Mouse (Mus musculus): ENCODE measurements around the gene Rapgef6.

The Rapgef6 gene

GRCm38 (mm10) chr11:54695951-54696350, 173.3 kb downstream of the Rapgef6 start:
- DNase-seq = no peak

- DNase-seq = no peak
These were observed 175.0 kb downstream of the Rapgef6 start for GRCm38 (mm10) chr11:54697611-54698010.

- no peak for DNase-seq
These were observed 176.0 kb downstream of the Rapgef6 start for GRCm38 (mm10) chr11:54698636-54699035.

- DNase-seq = no peak
These were observed 177.3 kb downstream of the Rapgef6 start for GRCm38 (mm10) chr11:54699972-54700371.

- DNase-seq = no peak
These were observed 179.2 kb downstream of the Rapgef6 start for GRCm38 (mm10) chr11:54701848-54702247.

GRCm38 (mm10) chr11:54703306-54703705, 180.7 kb downstream of the Rapgef6 start:
- peak; percentile 60 for DNase-seq

- no peak for DNase-seq
These were observed 185.5 kb downstream of the Rapgef6 start for GRCm38 (mm10) chr11:54708153-54708552.

GRCm38 (mm10) chr11:54709645-54710044, 187.0 kb downstream of the Rapgef6 start:
- DNase-seq = no peak

GRCm38 (mm10) chr11:54710512-54711293, 188.1 kb downstream of the Rapgef6 start:
- no peak for DNase-seq

- DNase-seq = no peak
These were observed 190.2 kb downstream of the Rapgef6 start for GRCm38 (mm10) chr11:54712849-54713248.

- no peak for DNase-seq
These were observed 195.2 kb downstream of the Rapgef6 start for GRCm38 (mm10) chr11:54717893-54718292.

- DNase-seq = no peak
These were observed 196.0 kb downstream of the Rapgef6 start for GRCm38 (mm10) chr11:54718601-54719000.

GRCm38 (mm10) chr11:54722057-54722456, 199.4 kb downstream of the Rapgef6 start:
- DNase-seq = no peak

- no peak for DNase-seq
These were observed 201.8 kb downstream of the Rapgef6 start for GRCm38 (mm10) chr11:54724353-54725034.

- no peak for DNase-seq
These were observed 204.0 kb downstream of the Rapgef6 start for GRCm38 (mm10) chr11:54726571-54727062.

- DNase-seq = no peak
These were observed 204.8 kb downstream of the Rapgef6 start for GRCm38 (mm10) chr11:54727327-54727901.

GRCm38 (mm10) chr11:54728371-54728770, 205.7 kb downstream of the Rapgef6 start:
- no peak for DNase-seq

GRCm38 (mm10) chr11:54729311-54729710, 206.7 kb downstream of the Rapgef6 start:
- DNase-seq = no peak

GRCm38 (mm10) chr11:54730931-54731330, 208.3 kb downstream of the Rapgef6 start:
- no peak for DNase-seq

GRCm38 (mm10) chr11:54731367-54731766, 208.7 kb downstream of the Rapgef6 start:
- no peak for DNase-seq

- DNase-seq = no peak
These were observed 210.9 kb downstream of the Rapgef6 start for GRCm38 (mm10) chr11:54733546-54733945.

- DNase-seq = no peak
These were observed 212.5 kb downstream of the Rapgef6 start for GRCm38 (mm10) chr11:54735114-54735513.

- no peak for DNase-seq
These were observed 214.3 kb downstream of the Rapgef6 start for GRCm38 (mm10) chr11:54736903-54737302.
